Mouse (Mus musculus) MEL (cell line): Measurements from ENCODE around the gene Olfr809. TPM values are rescaled to one million over a fixed set of nuclear protein-coding genes. Genes with fewer than 3 reads are reported as not detected.

Experiments
- DNase-seq: peaks from one replicate; pipeline ENCODE4 v3.0.0; 2011; ENCODE audit warnings: low read depth, low spot score
- H3K27ac ChIP-seq: 2 replicates; pipeline ENCODE4 v1.5.1; 2012; ENCODE audit warnings: low read depth, mild to moderate bottlenecking, control low read depth, low read length, moderate library complexity; ENCODE audit not compliant: control insufficient read depth
- H3K27me3 ChIP-seq, 2 experiments: fragments of 150-350 bp in 1 of 2; sonication (generic) in 1 of 2; 2 replicates each; pipeline ENCODE4 v1.6.1; 2012; ENCODE audit warnings: low read length in 2 of 2, mild to moderate bottlenecking in 2 of 2, improper control_type of control experiment in 1 of 2, moderate library complexity in 1 of 2; ENCODE audit not compliant: insufficient read depth in 2 of 2, control insufficient read depth in 1 of 2
- H3K36me3 ChIP-seq, 2 experiments: 2 replicates each; pipeline ENCODE4 v1.6.1; 2012 to 2014; ENCODE audit warnings: low read length in 2 of 2, improper control_type of control experiment in 1 of 2, inconsistent platforms in 1 of 2, mild to moderate bottlenecking in 1 of 2; ENCODE audit not compliant: insufficient read depth in 2 of 2, control insufficient read depth in 1 of 2
- H3K4me1 ChIP-seq, 2 experiments: fragments of 150-350 bp in 1 of 2; sonication (generic) in 1 of 2; 2 replicates each; pipeline ENCODE4 v1.6.1; 2012; ENCODE audit warnings: low read length in 2 of 2, improper control_type of control experiment in 1 of 2, mild to moderate bottlenecking in 1 of 2; ENCODE audit not compliant: insufficient read depth in 2 of 2, control insufficient read depth in 1 of 2
- H3K4me3 ChIP-seq, 2 experiments: fragments of 150-350 bp in 1 of 2; sonication (generic) in 1 of 2; 2 replicates each; pipeline ENCODE4 v1.5.1; 2012; ENCODE audit warnings: low read depth in 2 of 2, low read length in 2 of 2, mild to moderate bottlenecking in 2 of 2, moderate library complexity in 2 of 2, control low read depth in 1 of 2, improper control_type of control experiment in 1 of 2; ENCODE audit not compliant: control insufficient read depth in 1 of 2, insufficient read depth in 1 of 2
- H3K79me2 ChIP-seq: 2 replicates; pipeline ENCODE4 v1.6.1; 2012; ENCODE audit warnings: mild to moderate bottlenecking, low read length, moderate library complexity; ENCODE audit not compliant: control insufficient read depth, poor library complexity, insufficient read depth
- H3K9ac ChIP-seq: 2 replicates; pipeline ENCODE4 v1.6.1; 2012; ENCODE audit warnings: low read depth, mild to moderate bottlenecking, control low read depth, low read length, moderate library complexity; ENCODE audit not compliant: control insufficient read depth, poor library complexity, severe bottlenecking
- H3K9me3 ChIP-seq: fragments of 150-350 bp; sonication (generic); replicated peaks from 2 replicates; pipeline ENCODE4 v1.6.1; 2012; ENCODE audit warnings: mild to moderate bottlenecking, low read length, improper control_type of control experiment, moderate library complexity; ENCODE audit not compliant: insufficient read depth
- CTCF ChIP-seq, 3 experiments: IDR thresholded peaks in 2 of 3; conservative IDR thresholded peaks in 1 of 3; 2 replicates each; pipeline ENCODE4 v1.5.1; 2011 to 2012; ENCODE audit warnings: low read length in 3 of 3, low read depth in 2 of 3, mild to moderate bottlenecking in 2 of 3, improper control_type of control experiment in 1 of 3, inconsistent platforms in 1 of 3, mixed read lengths in 1 of 3, moderate library complexity in 1 of 3; ENCODE audit not compliant: control insufficient read depth in 1 of 3, insufficient read depth in 1 of 3, poor library complexity in 1 of 3, severe bottlenecking in 1 of 3
- E2F4 ChIP-seq: IDR thresholded peaks from 2 replicates; pipeline ENCODE4 v1.6.1; 2011; ENCODE audit warnings: low read depth, low read length, improper control_type of control experiment, borderline replicate concordance
- EP300 ChIP-seq, 2 experiments: IDR thresholded peaks; 2 replicates each; pipeline ENCODE4 v1.6.1; 2011; ENCODE audit warnings: improper control_type of control experiment in 2 of 2, low read length in 2 of 2, low read depth in 1 of 2, mild to moderate bottlenecking in 1 of 2
- ETS1 ChIP-seq: IDR thresholded peaks from 2 replicates; pipeline ENCODE4 v1.6.1; 2012; ENCODE audit warnings: low read depth, mild to moderate bottlenecking, inconsistent platforms, low read length, improper control_type of control experiment, moderate library complexity
- GATA1 ChIP-seq: IDR thresholded peaks from 2 replicates; pipeline ENCODE4 v1.6.1; 2011; ENCODE audit warnings: low read depth, low read length, improper control_type of control experiment
- HCFC1 ChIP-seq: IDR thresholded peaks from 2 replicates; pipeline ENCODE4 v1.6.1; 2012; ENCODE audit warnings: low read depth, mild to moderate bottlenecking, inconsistent platforms, low read length, improper control_type of control experiment, moderate library complexity
- JUND ChIP-seq: IDR thresholded peaks from 2 replicates; pipeline ENCODE4 v1.6.1; 2011; ENCODE audit warnings: low read depth, mild to moderate bottlenecking, improper control_type of control experiment, low read length
- MAFK ChIP-seq: IDR thresholded peaks from 2 replicates; pipeline ENCODE4 v1.6.1; 2011; ENCODE audit warnings: low read depth, mild to moderate bottlenecking, low read length, improper control_type of control experiment, borderline replicate concordance
- MAX ChIP-seq: IDR thresholded peaks from 2 replicates; pipeline ENCODE4 v1.6.1; 2011; ENCODE audit warnings: low read length, improper control_type of control experiment
- MYB ChIP-seq: IDR thresholded peaks from 2 replicates; pipeline ENCODE4 v1.6.1; 2011; ENCODE audit warnings: mild to moderate bottlenecking, low read depth, low read length, improper control_type of control experiment
- NRF1 ChIP-seq: IDR thresholded peaks from 2 replicates; pipeline ENCODE4 v1.6.1; 2014; ENCODE audit warnings: low read depth, mild to moderate bottlenecking, inconsistent platforms, low read length, improper control_type of control experiment, moderate library complexity; ENCODE audit not compliant: poor library complexity, insufficient read depth, severe bottlenecking
- POLR2A ChIP-seq, 2 experiments: IDR thresholded peaks; 2 replicates each; pipeline ENCODE4 v1.6.1; 2011 to 2012; ENCODE audit warnings: low read length in 2 of 2, mild to moderate bottlenecking in 2 of 2, control low read depth in 1 of 2, improper control_type of control experiment in 1 of 2, low read depth in 1 of 2, moderate library complexity in 1 of 2; ENCODE audit not compliant: control insufficient read depth in 1 of 2, insufficient read depth in 1 of 2, poor library complexity in 1 of 2
- POLR2AphosphoS5 ChIP-seq: IDR thresholded peaks from 2 replicates; pipeline ENCODE4 v1.6.1; 2012; ENCODE audit warnings: low read depth, borderline replicate concordance, mild to moderate bottlenecking, inconsistent platforms, low read length, moderate library complexity, mixed read lengths
- RAD21 ChIP-seq: IDR thresholded peaks from 2 replicates; pipeline ENCODE4 v1.6.1; 2011; ENCODE audit warnings: mild to moderate bottlenecking, low read depth, low read length, improper control_type of control experiment
- SMC3 ChIP-seq: IDR thresholded peaks from 2 replicates; pipeline ENCODE4 v1.6.1; 2011; ENCODE audit warnings: low read depth, low read length, improper control_type of control experiment
- TBP ChIP-seq: IDR thresholded peaks from 2 replicates; pipeline ENCODE4 v1.8.0; 2011; ENCODE audit warnings: low read depth, low read length, improper control_type of control experiment
- UBTF ChIP-seq: IDR thresholded peaks from 2 replicates; pipeline ENCODE4 v1.6.1; 2012; ENCODE audit warnings: low read depth, mild to moderate bottlenecking, inconsistent platforms, low read length, improper control_type of control experiment, moderate library complexity, borderline replicate concordance; ENCODE audit not compliant: insufficient read depth
- USF1 ChIP-seq: IDR thresholded peaks from 2 replicates; pipeline ENCODE4 v1.6.1; 2014; ENCODE audit warnings: low read depth, mild to moderate bottlenecking, inconsistent platforms, low read length, improper control_type of control experiment, moderate library complexity
- USF2 ChIP-seq, 2 experiments: IDR thresholded peaks; 2 replicates each; pipeline ENCODE4 v1.6.1; 2011 to 2012; ENCODE audit warnings: improper control_type of control experiment in 2 of 2, low read length in 2 of 2, borderline replicate concordance in 1 of 2, inconsistent platforms in 1 of 2, low read depth in 1 of 2, mild to moderate bottlenecking in 1 of 2; ENCODE audit not compliant: insufficient read depth in 1 of 2
- ZKSCAN1 ChIP-seq: IDR thresholded peaks from 2 replicates; pipeline ENCODE4 v1.6.1; 2012; ENCODE audit warnings: low read depth, mild to moderate bottlenecking, inconsistent platforms, low read length, improper control_type of control experiment, moderate library complexity
- polyA plus RNA-seq, 2 experiments: library from polyadenylated mRNA; stranded (reverse) in 1 of 2; unstranded in 1 of 2; fragments of >175 nt in 1 of 2; fragments of >200 nt in 1 of 2; gene quantifications; 2 replicates each; pipeline versions ENCODE4 v1.2.1 to v1.2.4; 2012; ENCODE audit warnings: low replicate concordance in 2 of 2, low read depth in 1 of 2; ENCODE audit not compliant: insufficient read length in 2 of 2, insufficient read depth in 1 of 2, missing spikeins in 1 of 2
- total RNA-seq: library from RNA; depleted of rRNA; stranded (reverse); fragments of 300-350 nt; gene quantifications from 2 replicates; pipeline ENCODE4 v1.2.3, GENCODE M21; 2012; rRNA removed

Gene Olfr809
- total RNA-seq (not detected in 2 replicates), polyA plus RNA-seq (not detected)

GRCm38 (mm10) chr10:129774338-129774737 lies at the start of gene Olfr809:
Olfr809 (plus strand) TSS chr10:129774638.
- no peak for DNase-seq
- Histone ChIP-seq H3K9ac (no peak within 1 kb of the TSS), H3K79me2 (no peaks in the 10 kb centered on the region), H3K27ac (no peak within 1 kb of the TSS), H3K36me3 (no peaks in the 10 kb centered on the region), H3K4me1 (no peaks in the 10 kb centered on the region)
- TF ChIP-seq MYB: no peak
- TF ChIP-seq JUND: no peak
- TF ChIP-seq POLR2A (IDR thresholded peaks at IDR 0.05; ENCODE audit: control insufficient read depth in 1 of 2, insufficient read depth in 1 of 2, low read depth in 1 of 2, low read length in 2 of 2, poor library complexity in 1 of 2): no peak
- no peak for TF ChIP-seq POLR2AphosphoS5
- TF ChIP-seq EP300 (IDR thresholded peaks at IDR 0.05; ENCODE audit: low read depth in 1 of 2, low read length in 2 of 2): no peak
- TF ChIP-seq UBTF: no peak
- no peak for TF ChIP-seq GATA1
- no peak for TF ChIP-seq ZKSCAN1
- TF ChIP-seq HCFC1: no peak
- TF ChIP-seq MAFK: no peak
- TF ChIP-seq NRF1: no peak
- TF ChIP-seq CTCF (IDR thresholded peaks at IDR 0.05 in 2 of 3, conservative IDR thresholded peaks at IDR 0.05 in 1 of 3; ENCODE audit: control insufficient read depth in 1 of 3, insufficient read depth in 1 of 3, low read depth in 2 of 3, low read length in 3 of 3, poor library complexity in 1 of 3, severe bottlenecking in 1 of 3): no peak
- TF ChIP-seq USF1: no peak
- TF ChIP-seq USF2 (IDR thresholded peaks at IDR 0.05; ENCODE audit: borderline replicate concordance in 1 of 2, insufficient read depth in 1 of 2, low read depth in 1 of 2, low read length in 2 of 2): no peak
- TF ChIP-seq, all 39 proteins: peak for 0
- Histone ChIP-seq H3K27me3 (no peaks in the 10 kb centered on the region), H3K9me3 (no peaks in the 10 kb centered on the region), H3K4me3 (no peak within 1 kb of the TSS)

- Histone ChIP-seq H3K36me3 (no peaks in the 10 kb centered on the region), H3K9ac (no peak within 1 kb of the TSS), H3K27ac (no peak within 1 kb of the TSS), H3K4me3 (no peak within 1 kb of the TSS), H3K4me1 (no peaks in the 10 kb centered on the region), H3K27me3 (no peaks in the 10 kb centered on the region), H3K9me3 (no peaks in the 10 kb centered on the region), H3K79me2 (no peaks in the 10 kb centered on the region)
- TF ChIP-seq ETS1 (no peak), HCFC1 (no peak), SMC3 (no peak), UBTF (no peak), RAD21 (no peak), TBP (no peak), E2F4 (no peak), JUND (no peak), MAX (no peak)
- no peak for DNase-seq
Observed at GRCm38 (mm10) chr10:129729275-129729674, 45.2 kb upstream of the Olfr809 start, which contains the start of gene Olfr805. Olfr805 (minus strand) TSS chr10:129729375.
